Mouse (Mus musculus): ENCODE data around the gene Cxcl13. TPM values are rescaled to one million over a fixed set of nuclear protein-coding genes. Genes with fewer than 3 reads are reported as not detected.

The Cxcl13 gene
- polyA plus RNA-seq, 1 experiment from 2014 or later: 4.0 TPM

DNA sequence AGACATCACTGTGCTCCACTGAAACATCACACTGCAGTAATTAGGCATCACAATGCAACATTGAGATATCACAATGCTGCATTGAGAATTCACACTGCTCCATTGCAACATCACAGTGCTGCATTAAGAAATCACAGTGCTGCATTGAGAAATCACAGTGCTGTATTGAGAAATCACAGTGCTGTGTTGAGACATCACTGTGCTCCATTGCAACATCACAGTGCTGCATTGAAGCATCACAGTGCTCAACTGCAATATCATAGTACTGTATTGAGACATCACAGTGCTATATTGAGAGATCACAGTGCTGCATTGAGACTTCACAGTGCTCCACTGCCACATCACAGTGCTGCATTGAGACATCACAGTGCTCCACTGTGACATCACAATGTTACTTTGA, 46.6 kb downstream of the Cxcl13 start:
- ATAC-seq (no peak), DNase-seq (ENCODE audit: low spot score) (no peak)
- Histone ChIP-seq H3K27ac (ENCODE audit: low read length) (no peak overlapping the region), H3K36me3 (ENCODE audit: insufficient read depth, low read length) (no peaks in the 10 kb centered on the region), H3K9me3 (ENCODE audit: low read length) (no peaks in the 10 kb centered on the region), H3K4me1 (ENCODE audit: insufficient read depth, low read depth, low read length) (no peaks in the 10 kb centered on the region), H3K4me2 (replicated peaks; ENCODE audit: low read depth, low read length) (no peak overlapping the region), H3K27me3 (replicated peaks; ENCODE audit: insufficient read depth, low read length) (no peaks in the 10 kb centered on the region), H3K4me3 (ENCODE audit: low read depth, low read length) (no peak overlapping the region), H3K9ac (replicated peaks; ENCODE audit: low read depth) (no peak overlapping the region)
- TF ChIP-seq CTCF (IDR thresholded peaks at IDR 0.05) (no peak), EP300 (IDR thresholded peaks at IDR 0.05) (no peak)

DNA sequence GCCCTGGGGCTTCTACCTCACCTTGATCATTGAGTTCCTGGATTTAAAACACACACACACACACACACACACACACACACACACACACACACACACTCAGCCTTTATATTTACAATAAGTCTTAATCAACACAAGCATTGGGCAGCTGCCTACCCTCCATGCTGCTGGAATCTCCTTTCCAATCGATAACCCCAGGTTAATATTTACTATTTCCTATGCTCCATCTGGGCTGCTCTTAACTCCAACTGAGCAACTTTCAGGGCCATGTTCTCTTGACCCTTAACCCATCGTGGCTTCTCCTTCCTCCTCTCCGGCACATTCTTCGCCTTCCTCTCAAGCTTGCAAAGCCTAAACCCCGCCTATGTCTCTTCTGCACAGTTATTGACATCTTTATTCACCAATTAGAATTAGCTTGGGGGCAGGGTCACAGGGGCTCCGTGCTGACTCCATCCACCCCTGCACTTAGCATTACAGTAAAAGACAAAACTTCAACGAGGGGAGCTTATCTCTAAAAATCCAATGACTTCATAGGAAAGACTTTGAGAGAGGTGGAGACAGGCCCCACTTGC, 51.6 kb downstream of the Cxcl13 start:
- Histone ChIP-seq H3K4me2 (replicated peaks; ENCODE audit: low read depth, low read length) (no peak overlapping the region), H3K27ac (ENCODE audit: low read length) (no peak overlapping the region), H3K9ac (replicated peaks; ENCODE audit: low read depth) (no peak overlapping the region), H3K4me1 (ENCODE audit: insufficient read depth, low read depth, low read length) (no peaks in the 10 kb centered on the region), H3K9me3 (ENCODE audit: low read length) (no peaks in the 10 kb centered on the region), H3K36me3 (ENCODE audit: insufficient read depth, low read length) (no peaks in the 10 kb centered on the region), H3K4me3 (ENCODE audit: low read depth, low read length) (no peak overlapping the region), H3K27me3 (replicated peaks; ENCODE audit: insufficient read depth, low read length) (no peaks in the 10 kb centered on the region)
- ATAC-seq (no peak), DNase-seq (ENCODE audit: low spot score) (no peak)
- WGBS: 44% methylated on average over 7 of the region's 7 CpGs
- TF ChIP-seq CTCF (IDR thresholded peaks at IDR 0.05) (no peak), EP300 (IDR thresholded peaks at IDR 0.05) (no peak)

DNA sequence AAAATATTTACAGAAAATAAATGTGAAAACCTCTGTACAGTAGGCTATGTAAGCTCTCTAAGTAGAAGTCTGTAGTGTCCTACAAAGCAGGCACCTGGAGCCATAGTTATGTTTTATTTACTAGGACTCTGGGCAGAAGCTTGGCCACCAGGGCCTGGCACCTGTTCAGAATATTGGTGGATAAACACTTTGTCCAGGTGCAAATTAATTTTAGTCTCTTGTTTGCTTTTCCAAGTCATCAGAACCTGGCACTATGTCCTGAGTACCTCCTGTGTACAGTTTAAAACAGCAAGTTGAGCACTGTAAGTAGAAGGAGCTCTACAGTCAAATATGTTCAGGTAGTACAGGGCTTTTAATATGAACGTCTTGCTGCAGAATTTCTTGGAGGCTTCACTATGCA, 52.3 kb downstream of the Cxcl13 start:
- DNase-seq (ENCODE audit: low spot score): no peak
- Histone ChIP-seq H3K36me3 (ENCODE audit: insufficient read depth, low read length) (no peaks in the 10 kb centered on the region), H3K4me1 (ENCODE audit: insufficient read depth, low read depth, low read length) (no peaks in the 10 kb centered on the region), H3K9me3 (ENCODE audit: low read length) (no peaks in the 10 kb centered on the region), H3K9ac (replicated peaks; ENCODE audit: low read depth) (no peak overlapping the region), H3K4me2 (replicated peaks; ENCODE audit: low read depth, low read length) (no peak overlapping the region), H3K27ac (ENCODE audit: low read length) (no peak overlapping the region), H3K27me3 (replicated peaks; ENCODE audit: insufficient read depth, low read length) (no peaks in the 10 kb centered on the region), H3K4me3 (ENCODE audit: low read depth, low read length) (no peak overlapping the region)
- ATAC-seq: no peak
- TF ChIP-seq CTCF (IDR thresholded peaks at IDR 0.05) (no peak), EP300 (IDR thresholded peaks at IDR 0.05) (no peak)
- 42% methylated on average over 1 of the region's 1 CpGs for WGBS

Other genes with a start within 250 kb of the Cxcl13 start
- gene Gm7978, start 220.8 kb upstream of the Cxcl13 start, polyA plus RNA-seq (2015; fragmentation: Nextera tagmentation; extraction: Ambion mirVana): not detected in 2 replicates
- gene Gm7982, start 214.9 kb upstream of the Cxcl13 start, polyA plus RNA-seq (2015; fragmentation: Nextera tagmentation; extraction: Ambion mirVana): not detected in 2 replicates
- gene E330014E10Rik, start 181.0 kb upstream of the Cxcl13 start, polyA plus RNA-seq (2015; fragmentation: Nextera tagmentation; extraction: Ambion mirVana): not detected in 2 replicates
- gene Cnot6l, start 207.2 kb downstream of the Cxcl13 start, polyA plus RNA-seq (2015; fragmentation: Nextera tagmentation; extraction: Ambion mirVana): 29.5 and 30.6 TPM in 2 replicates